Mouse (Mus musculus): ENCODE measurements at regions not wholly inside any gene's neighbourhood (a gene's known extent, or its start where the extent isn't known, plus 50 kb on each side); places are given as distances from the start of the nearest gene placed in this dataset.

DNA sequence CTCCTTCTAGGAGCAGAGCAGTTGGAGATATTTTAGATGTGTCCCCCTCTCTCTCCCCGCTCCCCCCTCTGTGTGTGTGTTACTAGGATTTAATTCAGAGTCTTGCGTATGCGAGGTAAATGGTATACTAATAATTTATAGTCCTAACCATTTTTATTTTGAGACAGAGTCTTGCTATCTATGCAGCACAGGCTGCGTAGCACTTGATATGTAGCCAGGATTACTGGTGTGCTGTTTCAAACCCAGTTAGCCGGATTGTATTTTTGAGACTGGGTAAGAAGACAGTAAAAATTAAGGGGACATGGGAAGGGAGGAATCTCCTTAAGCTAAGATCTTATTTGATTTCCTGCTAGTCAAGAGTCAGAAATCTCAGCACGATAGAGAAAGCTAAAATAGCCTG lies 636.6 kb upstream of the Fam160b2 start:
- TF ChIP-seq CTCF (IDR thresholded peaks at IDR 0.05; ENCODE audit: borderline replicate concordance, insufficient read depth, low read length) (no peak), POLR2A (IDR thresholded peaks at IDR 0.05; ENCODE audit: low read depth, low read length) (no peak)
